Mouse (Mus musculus): ENCODE results near the gene Flnb. TPM values are rescaled to one million over a fixed set of nuclear protein-coding genes. Genes with fewer than 3 reads are reported as not detected.
A peak's percentile ranks its signal among the peaks of the same experiment; 100 is the strongest.

Flnb gene
- 16.0 and 20.6 TPM in 2 replicates for polyA plus RNA-seq (2012; rRNA removed)

DNA sequence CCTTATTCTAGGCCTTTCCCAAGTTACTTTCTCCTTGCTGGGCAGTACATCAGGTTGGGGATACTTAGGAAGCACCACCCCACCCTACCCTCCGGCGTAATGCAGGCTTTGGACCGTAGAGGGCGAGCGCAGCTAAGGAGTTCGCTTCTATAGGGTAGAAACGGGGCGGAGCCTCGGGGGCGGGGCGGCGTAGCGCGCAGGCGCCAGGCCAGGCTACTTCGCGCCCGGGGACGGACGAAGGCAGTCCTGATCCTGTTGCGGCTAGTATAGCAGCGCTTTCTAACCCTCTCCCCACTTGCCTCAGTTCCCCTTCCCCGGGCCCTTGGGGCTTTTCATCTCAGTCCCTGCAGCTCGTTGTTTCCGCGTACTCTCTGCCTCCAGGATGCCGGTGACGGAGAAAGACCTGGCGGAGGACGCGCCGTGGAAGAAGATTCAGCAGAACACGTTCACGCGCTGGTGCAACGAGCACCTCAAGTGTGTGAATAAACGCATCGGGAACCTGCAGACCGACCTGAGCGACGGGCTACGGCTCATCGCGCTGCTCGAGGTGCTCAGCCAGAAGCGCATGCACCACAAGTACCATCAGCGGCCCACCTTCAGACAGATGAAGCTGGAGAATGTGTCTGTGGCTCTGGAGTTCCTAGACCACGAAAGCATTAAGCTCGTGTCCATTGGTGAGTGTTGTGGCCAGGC, at the start of gene Flnb:
TSS of gene Flnb (plus strand) at position 188 of the 693 bp plus-strand sequence.
- DNase-seq (ENCODE audit: low read depth), result peak; percentile 97
- TF ChIP-seq CTCF (IDR thresholded peaks at IDR 0.05; ENCODE audit: borderline replicate concordance, extremely low read depth, insufficient read depth, insufficient read length) (peak; percentile 97), POLR2A (IDR thresholded peaks at IDR 0.05; ENCODE audit: borderline replicate concordance, extremely low read depth, insufficient read depth, insufficient read length, poor library complexity, severe bottlenecking) (peak; percentile 93)

DNA sequence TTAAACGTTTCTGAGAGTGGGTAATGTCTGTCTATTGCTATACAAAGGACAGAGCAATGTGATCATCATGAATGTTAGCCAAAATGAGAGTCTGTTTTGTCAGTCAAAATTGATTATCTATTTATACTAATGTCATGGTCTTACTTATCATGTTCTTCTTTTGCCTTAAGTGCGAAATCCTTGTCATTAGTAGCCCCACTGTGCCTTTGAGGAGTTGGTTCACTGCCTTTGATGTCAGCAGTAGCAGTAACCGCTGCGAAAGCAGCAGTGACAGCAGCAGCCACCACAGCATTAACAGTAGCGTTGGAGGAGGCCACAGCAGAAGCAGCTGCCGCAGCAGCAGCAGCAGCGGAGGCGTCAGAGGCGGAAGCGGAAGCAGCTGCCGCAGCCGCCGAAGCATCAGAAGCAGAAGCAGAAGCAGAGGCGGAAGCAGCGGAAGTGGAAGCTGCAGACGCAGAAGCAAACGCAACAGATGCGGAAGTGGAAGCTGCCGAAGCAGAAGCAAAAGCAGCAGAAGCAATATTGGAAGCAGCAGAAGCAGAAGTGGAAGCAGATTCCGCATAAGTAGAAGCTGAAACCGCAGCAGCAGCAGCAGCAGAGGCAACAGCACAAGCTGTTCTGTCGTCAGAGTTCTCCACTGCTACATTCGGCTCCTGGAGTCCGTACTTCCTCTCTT, 43.9 kb upstream of the Flnb start:
- TF ChIP-seq CTCF (IDR thresholded peaks at IDR 0.05; ENCODE audit: borderline replicate concordance, extremely low read depth, insufficient read depth, insufficient read length) (no peak), POLR2A (IDR thresholded peaks at IDR 0.05; ENCODE audit: borderline replicate concordance, extremely low read depth, insufficient read depth, insufficient read length, poor library complexity, severe bottlenecking) (no peak)
- DNase-seq (ENCODE audit: low read depth), result peak; percentile 93

DNA sequence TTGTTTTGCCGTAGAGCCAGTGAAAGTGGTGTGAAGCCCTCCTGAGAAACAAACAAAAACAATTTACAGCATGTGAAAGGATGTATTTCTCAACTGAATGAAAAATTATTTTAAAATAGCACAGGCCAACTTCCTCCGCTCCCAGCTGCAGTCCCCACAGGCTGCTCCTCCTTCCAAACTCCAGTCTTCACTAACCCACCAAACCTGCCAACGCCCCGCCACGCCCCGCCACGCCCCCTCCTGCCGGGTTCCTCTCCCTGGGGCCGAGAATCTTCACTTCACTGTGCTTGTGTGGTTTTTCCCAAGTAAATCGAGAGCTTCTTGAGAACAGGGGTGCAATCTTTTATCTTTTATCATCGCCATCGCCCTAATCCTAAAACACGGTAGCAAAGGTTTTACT, 31.7 kb upstream of the Flnb start:
- DNase-seq (ENCODE audit: low read depth), result no peak
- TF ChIP-seq POLR2A (IDR thresholded peaks at IDR 0.05; ENCODE audit: borderline replicate concordance, extremely low read depth, insufficient read depth, insufficient read length, poor library complexity, severe bottlenecking), result no peak
- no peak for TF ChIP-seq CTCF (IDR thresholded peaks at IDR 0.05; ENCODE audit: borderline replicate concordance, extremely low read depth, insufficient read depth, insufficient read length)

DNA sequence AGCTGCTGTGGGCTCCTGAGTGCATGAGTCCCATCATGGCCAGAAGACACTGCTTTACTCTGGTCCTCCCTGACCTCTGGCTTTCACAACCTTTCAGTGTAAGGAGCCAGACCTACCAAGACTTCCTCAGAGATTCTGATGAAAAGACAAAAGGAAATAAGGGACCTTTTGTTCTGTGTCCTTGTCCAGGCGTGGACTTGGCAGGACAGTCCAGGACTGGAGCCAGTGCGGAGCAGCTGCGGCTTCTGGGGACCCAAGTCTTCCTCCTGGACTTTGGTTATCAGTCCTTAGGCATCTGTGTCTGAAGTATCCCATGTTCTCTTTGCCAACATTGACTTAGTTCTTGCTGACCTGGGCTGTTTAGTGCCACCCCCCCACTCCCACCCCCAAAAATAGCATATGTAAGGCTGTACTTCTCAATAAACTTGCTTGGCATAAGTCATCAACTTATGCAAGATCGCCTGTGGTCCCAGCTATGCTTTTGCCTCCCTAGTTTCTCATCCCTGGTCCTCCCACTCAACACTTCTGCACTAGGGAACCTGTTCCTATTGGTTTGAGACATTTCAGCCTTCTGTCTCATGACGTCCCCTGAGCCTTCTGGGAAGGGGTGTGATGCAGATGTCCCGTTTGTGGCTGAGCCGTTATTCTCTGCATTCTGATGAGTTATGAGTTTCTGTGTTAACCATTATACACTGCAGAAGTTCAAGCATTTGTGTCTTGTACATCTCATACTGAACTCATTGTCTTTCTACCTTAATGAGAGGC, 28.3 kb upstream of the Flnb start:
- TF ChIP-seq POLR2A (IDR thresholded peaks at IDR 0.05; ENCODE audit: borderline replicate concordance, extremely low read depth, insufficient read depth, insufficient read length, poor library complexity, severe bottlenecking), result no peak
- no peak for TF ChIP-seq CTCF (IDR thresholded peaks at IDR 0.05; ENCODE audit: borderline replicate concordance, extremely low read depth, insufficient read depth, insufficient read length)
- no peak for DNase-seq (ENCODE audit: low read depth)

DNA sequence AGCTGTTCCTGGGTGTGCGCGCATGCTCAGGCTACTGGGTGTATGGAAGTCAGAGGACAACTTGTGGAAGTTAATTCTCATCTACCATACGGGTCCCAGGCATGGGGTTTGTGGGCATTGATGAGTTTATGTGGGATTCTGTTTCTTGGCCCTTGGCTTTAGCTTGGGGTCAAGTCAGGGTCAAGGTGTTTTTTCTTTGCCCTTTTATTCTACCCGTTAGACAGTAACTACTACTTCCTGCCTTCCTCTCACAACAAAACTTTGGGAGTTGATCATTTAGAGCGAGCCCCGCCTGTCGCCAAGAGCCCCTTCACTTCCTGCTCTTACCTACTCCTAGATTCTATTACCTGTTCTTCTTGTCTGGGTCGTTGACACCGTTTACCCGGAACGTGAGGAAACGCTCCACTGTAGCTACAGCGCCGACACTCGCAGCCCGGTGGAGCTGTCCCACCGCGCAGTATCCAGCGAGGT, 26.7 kb upstream of the Flnb start:
- DNase-seq (ENCODE audit: low read depth), result no peak
- TF ChIP-seq POLR2A (IDR thresholded peaks at IDR 0.05; ENCODE audit: borderline replicate concordance, extremely low read depth, insufficient read depth, insufficient read length, poor library complexity, severe bottlenecking), result no peak
- TF ChIP-seq CTCF (IDR thresholded peaks at IDR 0.05; ENCODE audit: borderline replicate concordance, extremely low read depth, insufficient read depth, insufficient read length), result no peak

DNA sequence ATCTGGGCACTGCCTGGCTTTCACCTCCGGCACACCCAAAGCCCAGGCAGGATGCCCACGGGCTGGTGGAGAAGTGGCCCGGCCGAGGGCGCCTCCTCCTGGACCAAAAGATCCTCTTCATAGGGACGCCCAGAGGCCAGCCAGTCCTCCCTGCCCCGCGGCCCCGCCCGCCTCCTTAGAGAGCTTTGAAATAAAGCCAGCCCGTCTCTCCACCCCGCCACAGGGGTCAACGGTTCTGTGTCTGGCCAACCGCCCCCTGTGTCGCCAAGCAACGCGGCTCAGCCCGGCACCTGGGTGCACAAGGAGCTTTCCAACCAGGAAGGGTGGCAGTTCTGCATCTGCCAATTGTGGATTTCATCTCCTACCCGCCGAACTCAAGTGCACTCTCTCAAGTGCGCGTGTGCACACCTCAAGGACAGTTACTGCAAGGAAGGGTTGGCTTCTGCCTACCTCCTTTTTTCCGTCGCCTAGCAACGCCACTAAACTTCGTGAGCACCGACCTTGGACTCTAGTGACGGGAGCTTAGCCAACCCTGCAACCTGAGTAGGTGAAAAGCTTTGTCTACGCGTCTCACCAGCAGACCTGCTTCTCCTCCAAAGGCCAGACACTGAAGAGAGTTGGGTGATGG, 26.1 kb upstream of the Flnb start, which contains the start of gene Gm26661:
TSS of gene Gm26661 (plus strand) at position 56 of the 628 bp plus-strand sequence.
- TF ChIP-seq CTCF (IDR thresholded peaks at IDR 0.05; ENCODE audit: borderline replicate concordance, extremely low read depth, insufficient read depth, insufficient read length) (peak; percentile 14; the same call in 1 of the 2 replicates), POLR2A (IDR thresholded peaks at IDR 0.05; ENCODE audit: borderline replicate concordance, extremely low read depth, insufficient read depth, insufficient read length, poor library complexity, severe bottlenecking) (no peak)
- DNase-seq (ENCODE audit: low read depth), result peak; percentile 79

DNA sequence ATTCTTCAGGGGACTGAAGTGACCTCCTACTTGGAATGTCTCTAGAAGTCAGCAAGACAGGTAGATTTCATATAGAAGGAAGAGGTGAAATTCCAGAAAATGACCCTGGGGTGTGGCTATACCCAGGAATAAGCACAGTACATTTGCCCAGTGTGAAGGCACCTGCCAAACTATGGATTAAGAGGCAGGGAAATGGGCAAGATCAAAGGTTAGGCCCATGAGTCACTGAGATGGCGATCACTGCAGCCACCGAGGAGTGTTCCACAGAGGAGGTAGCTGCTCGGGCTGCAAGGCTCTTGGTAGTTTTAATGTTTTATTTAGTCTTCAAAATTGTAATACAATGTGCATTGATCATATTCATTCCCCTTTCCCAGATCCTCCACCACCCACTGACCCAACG, 21.8 kb upstream of the Flnb start:
- DNase-seq (ENCODE audit: low read depth), result no peak

DNA sequence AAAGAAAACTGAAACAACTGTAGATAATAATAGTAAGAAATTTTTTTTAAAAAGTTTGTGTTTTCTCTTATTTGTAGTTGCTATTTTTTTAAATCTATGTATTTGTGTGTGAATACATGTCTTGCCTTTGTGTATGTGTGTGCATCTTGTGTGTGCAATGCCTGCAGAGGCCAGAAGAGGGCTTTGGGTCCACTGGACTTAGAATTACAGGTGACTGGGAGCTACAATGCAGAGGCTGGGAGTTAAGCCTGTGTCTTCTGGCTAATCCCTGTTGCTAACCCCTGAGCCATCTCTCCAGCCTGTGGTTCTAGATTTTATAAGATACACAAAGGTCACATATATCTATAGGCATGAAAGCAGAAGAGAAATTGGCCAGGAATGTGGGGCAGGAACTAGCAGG, 17.1 kb upstream of the Flnb start:
- peak; percentile 2; the same call in 1 of the 2 replicates for TF ChIP-seq CTCF (IDR thresholded peaks at IDR 0.05; ENCODE audit: borderline replicate concordance, extremely low read depth, insufficient read depth, insufficient read length)
- no peak for TF ChIP-seq POLR2A (IDR thresholded peaks at IDR 0.05; ENCODE audit: borderline replicate concordance, extremely low read depth, insufficient read depth, insufficient read length, poor library complexity, severe bottlenecking)
- DNase-seq (ENCODE audit: low read depth), result no peak

More for the DNA sequence above, 21.8 kb upstream of the Flnb start:
- TF ChIP-seq CTCF (IDR thresholded peaks at IDR 0.05; ENCODE audit: borderline replicate concordance, extremely low read depth, insufficient read depth, insufficient read length) (no peak), POLR2A (IDR thresholded peaks at IDR 0.05; ENCODE audit: borderline replicate concordance, extremely low read depth, insufficient read depth, insufficient read length, poor library complexity, severe bottlenecking) (no peak)

DNA sequence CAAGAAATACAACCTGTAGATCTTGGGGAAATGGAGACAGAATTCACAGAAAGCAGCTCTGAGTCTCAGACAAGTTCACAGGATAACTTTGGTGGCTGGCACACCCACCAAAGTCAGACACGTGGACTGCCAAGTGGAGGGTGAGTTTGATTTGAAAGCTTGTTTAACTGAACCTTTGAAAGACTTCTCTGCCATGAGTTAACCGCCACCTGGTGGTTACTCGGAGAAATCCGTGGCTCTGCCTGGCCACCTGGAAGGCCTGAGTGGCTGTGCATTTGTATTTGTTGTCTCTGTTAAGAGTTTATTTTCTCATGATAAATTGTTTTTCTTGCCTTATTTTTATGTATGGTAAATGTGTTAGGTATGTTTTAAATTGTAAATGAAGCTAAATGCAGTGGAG, 15.9 kb upstream of the Flnb start:
- DNase-seq (ENCODE audit: low read depth), result peak; percentile 53
- TF ChIP-seq CTCF (IDR thresholded peaks at IDR 0.05; ENCODE audit: borderline replicate concordance, extremely low read depth, insufficient read depth, insufficient read length) (peak; percentile 63), POLR2A (IDR thresholded peaks at IDR 0.05; ENCODE audit: borderline replicate concordance, extremely low read depth, insufficient read depth, insufficient read length, poor library complexity, severe bottlenecking) (no peak)

DNA sequence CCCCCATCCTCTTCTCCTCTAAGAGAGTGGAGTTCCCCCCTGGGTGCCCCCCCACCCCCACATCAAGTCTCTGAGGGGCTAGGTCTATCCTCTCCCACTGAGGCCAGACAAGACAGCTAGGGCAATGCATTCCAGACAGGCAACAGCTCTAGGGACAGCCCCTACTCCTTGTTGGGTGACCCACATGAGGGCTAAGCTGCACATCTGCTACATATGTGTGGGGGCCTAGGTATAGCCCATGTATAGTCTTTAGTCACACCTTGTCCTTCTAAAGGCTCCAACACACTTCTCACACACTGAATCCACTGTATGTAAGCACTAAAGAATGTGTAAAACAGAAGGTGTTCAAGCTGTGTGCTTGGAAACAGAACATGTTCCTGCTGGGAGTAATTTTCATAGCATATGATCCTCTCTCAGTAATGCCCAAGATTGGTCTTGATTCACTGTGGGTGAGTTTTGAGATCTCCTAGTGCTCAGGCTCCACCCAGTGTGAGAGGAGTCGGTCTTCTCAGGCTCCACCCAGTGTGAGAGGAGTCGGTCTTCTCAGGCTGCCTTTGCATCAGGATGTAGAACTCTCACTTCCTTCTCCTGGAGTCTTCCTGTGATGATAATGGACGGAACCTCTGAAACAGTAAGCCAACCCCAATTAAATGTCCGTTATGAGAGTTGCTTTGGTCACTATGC, 13.7 kb upstream of the Flnb start:
- TF ChIP-seq POLR2A (IDR thresholded peaks at IDR 0.05; ENCODE audit: borderline replicate concordance, extremely low read depth, insufficient read depth, insufficient read length, poor library complexity, severe bottlenecking), result no peak
- TF ChIP-seq CTCF (IDR thresholded peaks at IDR 0.05; ENCODE audit: borderline replicate concordance, extremely low read depth, insufficient read depth, insufficient read length), result no peak
- DNase-seq (ENCODE audit: low read depth), result no peak
